Mouse (Mus musculus) central nervous system, embryonic 11.5 days (tissue): ENCODE results near the gene Prm1. TPM values are rescaled to one million over a fixed set of nuclear protein-coding genes. Genes with fewer than 3 reads are reported as not detected.

Experiments used
- polyA plus RNA-seq: library from polyadenylated mRNA; depleted of rRNA; stranded (reverse); fragments of >200 nt; gene quantifications from 2 replicates; pipeline ENCODE4 v1.2.3, GENCODE M21; 2012; rRNA removed

Gene Prm1
- polyA plus RNA-seq = not detected in 2 replicates

GRCm38 (mm10) chr16:10805789-10806527, at the start of gene Prm1:
Gene Prm1, minus strand, starts transcription at chr16:10805839.

GRCm38 (mm10) chr16:10834911-10835587, 29.4 kb upstream of the Prm1 start, which contains the start of gene Rmi2:
Gene Rmi2, plus strand, starts transcription at chr16:10835059.

GRCm38 (mm10) chr16:10812865-10813371, 7.3 kb upstream of the Prm1 start, which contains the start of gene Gm11172:
Gene Gm11172, plus strand, starts transcription at chr16:10812915.

GRCm38 (mm10) chr16:10796034-10796433, 9.6 kb downstream of the Prm1 start, which contains the start of gene Prm2:
Gene Prm2, minus strand, starts transcription at chr16:10796134.

GRCm38 (mm10) chr16:10790702-10791101, 14.9 kb downstream of the Prm1 start, which contains the start of gene Prm3:
Gene Prm3, minus strand, starts transcription at chr16:10790914.

GRCm38 (mm10) chr16:10788271-10788670, 17.4 kb downstream of the Prm1 start, which contains the start of gene Tnp2:
Gene Tnp2, minus strand, starts transcription at chr16:10788660.

GRCm38 (mm10) chr16:10785371-10786231, 20.0 kb downstream of the Prm1 start, which contains the start of gene Socs1:
Gene Socs1, minus strand, starts transcription at chr16:10785536.

Other genes with a start within 250 kb of the Prm1 start
- gene Socs1, start 20.3 kb downstream of the Prm1 start, polyA plus RNA-seq = 1.6 and 2.4 TPM in 2 replicates
- gene Tnp2, start 17.2 kb downstream of the Prm1 start, polyA plus RNA-seq = not detected in 2 replicates
- not detected in 2 replicates for gene Prm3, start 14.9 kb downstream of the Prm1 start, polyA plus RNA-seq
- not detected in 2 replicates for gene Prm2, start 9.7 kb downstream of the Prm1 start, polyA plus RNA-seq
- not detected in 2 replicates for gene Gm11172, start 7.1 kb upstream of the Prm1 start, polyA plus RNA-seq
- gene Rmi2, start 29.2 kb upstream of the Prm1 start, polyA plus RNA-seq = 7.0 and 7.5 TPM in 2 replicates